Mouse (Mus musculus): ENCODE results near the gene Snf8. TPM values are rescaled to one million over a fixed set of nuclear protein-coding genes. Genes with fewer than 3 reads are reported as not detected.

Gene Snf8
- polyA plus RNA-seq, 1 experiment from 2014 or later: 38.3 TPM

DNA sequence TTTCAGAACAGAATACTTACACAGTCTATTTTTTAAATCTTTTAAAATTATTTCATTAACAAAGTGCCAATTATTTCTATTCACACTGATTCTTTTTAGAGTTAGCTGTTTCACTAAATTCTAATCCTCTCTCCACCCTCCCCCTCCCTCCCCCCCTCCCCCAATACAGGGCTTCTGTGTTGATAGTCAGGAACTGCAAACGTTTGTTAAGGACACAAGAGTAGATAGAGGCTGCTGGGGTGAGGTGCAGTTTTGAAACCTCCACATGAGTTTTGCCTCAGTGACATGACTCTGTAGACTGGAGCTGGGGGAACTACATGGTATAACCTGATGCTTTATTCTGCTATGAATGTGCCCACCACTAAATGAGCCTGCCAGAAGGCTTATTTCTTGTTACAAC lies 25.9 kb upstream of the Snf8 start:
- no peak overlapping the region for H3K27ac ChIP-seq (replicated peaks; ENCODE audit: low read depth, low read length)
- H3K9me3 ChIP-seq (ENCODE audit: control insufficient read depth, low read length): no peaks in the 10 kb centered on the region
- no peak overlapping the region for H3K9ac ChIP-seq (ENCODE audit: low read length)
- no peaks in the 10 kb centered on the region for H3K4me1 ChIP-seq (ENCODE audit: control insufficient read depth, insufficient read depth, low read length)
- H3K27me3 ChIP-seq (ENCODE audit: control insufficient read depth, insufficient read depth, low read length): no peaks in the 10 kb centered on the region
- no peak for DNase-seq (ENCODE audit: low spot score)
- H3K4me2 ChIP-seq (ENCODE audit: low read depth, severe bottlenecking): no peak overlapping the region
- no peak for ATAC-seq (ENCODE audit: insufficient number of reproducible peaks, low FRiP score, low TSS enrichment, low read depth)
- no peaks in the 10 kb centered on the region for H3K36me3 ChIP-seq (ENCODE audit: control insufficient read depth, insufficient read depth, low read length)
- no peak overlapping the region for H3K4me3 ChIP-seq (ENCODE audit: low read depth, low read length)
- 0% methylated on average over 1 of the region's 1 CpGs for WGBS

DNA sequence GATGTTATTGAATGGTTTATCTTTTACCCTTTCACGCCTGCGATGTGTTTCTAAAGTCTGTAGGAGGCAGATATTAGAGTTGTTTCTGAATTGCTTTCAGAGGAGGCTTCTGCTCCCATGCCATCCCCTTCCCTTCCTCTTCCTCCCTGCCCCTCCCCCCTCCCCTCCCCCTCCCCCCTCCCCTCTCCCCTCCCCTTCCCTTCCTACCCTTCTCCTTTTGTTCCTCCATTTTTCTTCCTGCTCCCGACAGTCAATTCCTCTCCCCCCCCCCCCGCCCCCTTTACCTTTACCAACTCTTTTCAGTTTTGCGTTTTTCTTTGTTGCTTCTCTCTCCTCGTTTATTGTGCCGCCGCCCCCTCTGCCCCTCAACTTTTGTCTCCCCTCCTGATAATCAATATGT lies 22.7 kb upstream of the Snf8 start:
- Histone ChIP-seq H3K4me2 (ENCODE audit: low read depth, severe bottlenecking) (no peak overlapping the region), H3K4me1 (ENCODE audit: control insufficient read depth, insufficient read depth, low read length) (no peaks in the 10 kb centered on the region), H3K4me3 (ENCODE audit: low read depth, low read length) (no peak overlapping the region), H3K36me3 (ENCODE audit: control insufficient read depth, insufficient read depth, low read length) (no peaks in the 10 kb centered on the region), H3K9me3 (ENCODE audit: control insufficient read depth, low read length) (no peaks in the 10 kb centered on the region), H3K9ac (ENCODE audit: low read length) (no peak overlapping the region), H3K27ac (replicated peaks; ENCODE audit: low read depth, low read length) (no peak overlapping the region), H3K27me3 (ENCODE audit: control insufficient read depth, insufficient read depth, low read length) (no peaks in the 10 kb centered on the region)
- no peak for DNase-seq (ENCODE audit: low spot score)
- ATAC-seq (ENCODE audit: insufficient number of reproducible peaks, low FRiP score, low TSS enrichment, low read depth): no peak
- 3% methylated on average over 6 of the region's 8 CpGs for WGBS

DNA sequence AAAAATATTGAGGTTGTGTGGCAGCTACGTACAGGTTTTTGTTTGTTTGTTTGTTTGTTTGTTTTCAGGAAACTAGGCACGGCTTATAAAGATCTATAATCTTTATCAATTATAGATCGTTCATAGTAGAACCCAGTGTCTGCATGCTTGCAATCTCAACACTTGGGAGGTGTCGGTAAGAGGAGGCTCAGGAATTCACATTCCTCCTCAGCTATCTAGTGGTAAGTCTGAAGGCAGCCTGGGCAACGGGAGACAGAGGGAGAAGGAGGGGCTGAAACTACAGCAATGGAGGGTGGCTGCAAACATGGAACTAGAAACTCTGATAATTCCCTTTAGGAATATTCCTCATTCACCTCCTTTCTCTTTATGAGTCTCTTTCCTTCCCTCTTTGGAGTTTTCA lies 19.3 kb upstream of the Snf8 start:
- Histone ChIP-seq H3K4me1 (ENCODE audit: control insufficient read depth, insufficient read depth, low read length) (no peaks in the 10 kb centered on the region), H3K9me3 (ENCODE audit: control insufficient read depth, low read length) (no peaks in the 10 kb centered on the region), H3K27me3 (ENCODE audit: control insufficient read depth, insufficient read depth, low read length) (no peaks in the 10 kb centered on the region), H3K9ac (ENCODE audit: low read length) (no peak overlapping the region), H3K4me3 (ENCODE audit: low read depth, low read length) (no peak overlapping the region), H3K27ac (replicated peaks; ENCODE audit: low read depth, low read length) (no peak overlapping the region), H3K36me3 (ENCODE audit: control insufficient read depth, insufficient read depth, low read length) (no peaks in the 10 kb centered on the region), H3K4me2 (ENCODE audit: low read depth, severe bottlenecking) (no peak overlapping the region)
- DNase-seq (ENCODE audit: low spot score): no peak
- WGBS: 36% methylated on average over 5 of the region's 5 CpGs
- ATAC-seq (ENCODE audit: insufficient number of reproducible peaks, low FRiP score, low TSS enrichment, low read depth): no peak

DNA sequence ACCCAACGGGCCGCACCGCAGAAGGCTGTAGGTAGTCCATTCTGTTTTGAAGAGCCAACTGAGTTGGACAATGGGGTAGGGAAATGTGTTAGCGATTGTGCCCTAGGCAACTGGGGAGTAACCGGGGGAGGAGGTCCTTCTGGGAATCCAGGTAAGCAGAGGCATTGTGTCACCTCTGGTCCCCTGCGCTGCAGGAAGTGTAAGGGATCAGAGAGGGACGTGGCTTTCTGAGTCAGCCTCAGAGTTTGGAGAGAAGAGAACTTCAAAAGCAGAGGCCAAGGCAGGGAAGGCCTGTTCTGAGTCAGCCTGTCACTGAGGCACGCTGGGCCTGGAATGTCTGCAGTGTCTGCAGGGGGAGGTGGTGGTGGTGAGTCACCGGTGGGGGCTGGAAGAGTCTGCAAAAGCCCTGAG lies 16.7 kb upstream of the Snf8 start:
- H3K4me1 ChIP-seq (ENCODE audit: control insufficient read depth, insufficient read depth, low read length): no peaks in the 10 kb centered on the region
- no peak overlapping the region for H3K4me2 ChIP-seq (ENCODE audit: low read depth, severe bottlenecking)
- H3K27me3 ChIP-seq (ENCODE audit: control insufficient read depth, insufficient read depth, low read length): no peaks in the 10 kb centered on the region
- ATAC-seq (ENCODE audit: insufficient number of reproducible peaks, low FRiP score, low TSS enrichment, low read depth) (no peak), DNase-seq (ENCODE audit: low spot score) (no peak)
- H3K36me3 ChIP-seq (ENCODE audit: control insufficient read depth, insufficient read depth, low read length): no peaks in the 10 kb centered on the region
- no peak overlapping the region for H3K9ac ChIP-seq (ENCODE audit: low read length)
- H3K27ac ChIP-seq (replicated peaks; ENCODE audit: low read depth, low read length): no peak overlapping the region
- no peaks in the 10 kb centered on the region for H3K9me3 ChIP-seq (ENCODE audit: control insufficient read depth, low read length)
- WGBS: 12% methylated on average over 9 of the region's 9 CpGs
- H3K4me3 ChIP-seq (ENCODE audit: low read depth, low read length): no peak overlapping the region

DNA sequence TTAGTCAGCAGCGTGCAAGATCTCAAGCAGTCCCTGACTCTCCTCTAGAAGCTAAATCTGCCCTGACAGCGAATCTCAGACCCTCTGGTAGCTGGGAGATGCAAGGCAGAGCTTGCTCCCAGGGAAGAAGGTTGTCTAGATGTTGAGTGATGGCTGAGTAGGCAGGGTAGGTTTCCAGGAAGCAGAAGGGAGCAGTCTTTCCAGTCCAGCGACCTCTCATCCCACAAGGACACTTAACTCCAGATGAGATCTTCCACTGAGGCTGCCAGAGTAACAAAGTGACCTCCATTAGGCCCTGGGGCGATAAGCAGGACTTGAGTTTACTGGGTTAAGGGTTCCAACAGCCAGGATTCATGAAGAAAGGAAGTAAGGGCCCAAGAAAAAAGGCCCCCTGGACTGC lies 14.1 kb upstream of the Snf8 start:
- DNase-seq (ENCODE audit: low spot score): no peak
- Histone ChIP-seq H3K27ac (replicated peaks; ENCODE audit: low read depth, low read length) (no peak overlapping the region), H3K27me3 (ENCODE audit: control insufficient read depth, insufficient read depth, low read length) (no peaks in the 10 kb centered on the region), H3K36me3 (ENCODE audit: control insufficient read depth, insufficient read depth, low read length) (no peaks in the 10 kb centered on the region), H3K9ac (ENCODE audit: low read length) (no peak overlapping the region), H3K4me2 (ENCODE audit: low read depth, severe bottlenecking) (no peak overlapping the region), H3K9me3 (ENCODE audit: control insufficient read depth, low read length) (no peaks in the 10 kb centered on the region), H3K4me1 (ENCODE audit: control insufficient read depth, insufficient read depth, low read length) (no peaks in the 10 kb centered on the region), H3K4me3 (ENCODE audit: low read depth, low read length) (no peak overlapping the region)
- WGBS: 62% methylated on average over 4 of the region's 4 CpGs
- ATAC-seq (ENCODE audit: insufficient number of reproducible peaks, low FRiP score, low TSS enrichment, low read depth): no peak

DNA sequence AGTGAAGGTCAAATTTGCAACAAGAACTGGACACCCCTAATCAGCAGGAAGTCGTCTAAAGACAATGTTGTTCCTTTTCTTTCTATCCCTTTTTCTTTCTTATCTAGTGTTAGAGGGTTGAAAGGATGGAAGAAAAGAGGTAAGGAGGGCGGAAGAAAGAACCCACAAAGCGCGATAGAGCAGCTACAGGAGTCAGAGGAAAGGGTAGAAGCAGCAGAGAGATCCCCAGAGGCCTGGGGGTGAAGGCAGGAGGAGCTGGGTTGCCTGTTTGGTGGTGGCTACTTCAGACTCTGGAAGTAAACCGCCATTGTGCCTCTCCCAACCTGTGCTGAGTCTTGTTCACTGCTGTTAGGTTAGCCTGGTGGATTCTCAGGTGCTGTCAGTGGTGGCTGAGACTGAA lies 6.6 kb upstream of the Snf8 start:
- WGBS: 62% methylated on average over 5 of the region's 5 CpGs
- no peak overlapping the region for H3K4me3 ChIP-seq (ENCODE audit: low read depth, low read length)
- DNase-seq (ENCODE audit: low spot score): no peak

DNA sequence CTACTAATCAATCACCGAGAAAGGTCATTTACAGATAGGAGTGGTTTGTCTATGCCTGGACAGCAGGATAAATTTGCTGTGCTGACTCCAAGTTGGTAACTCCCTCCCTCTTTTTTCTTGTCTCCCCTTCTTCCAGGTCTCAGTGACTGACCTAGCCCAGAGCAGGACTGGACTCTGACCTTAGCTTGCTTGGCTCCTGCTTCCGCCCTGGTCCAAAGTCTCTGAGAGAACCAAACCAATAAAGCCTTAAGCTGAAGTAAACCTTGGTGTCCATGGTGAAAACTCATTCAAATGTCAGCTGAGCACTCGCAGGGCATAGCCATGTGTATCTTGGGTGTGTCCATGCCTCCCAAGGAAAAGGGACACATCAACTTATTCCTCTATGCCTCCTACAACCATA lies 4.1 kb upstream of the Snf8 start:
- Histone ChIP-seq H3K9me3 (ENCODE audit: control insufficient read depth, low read length) (no peaks in the 10 kb centered on the region), H3K4me2 (ENCODE audit: low read depth, severe bottlenecking) (no peak overlapping the region), H3K27ac (replicated peaks; ENCODE audit: low read depth, low read length) (no peak overlapping the region), H3K9ac (ENCODE audit: low read length) (no peak overlapping the region), H3K4me3 (ENCODE audit: low read depth, low read length) (no peak overlapping the region), H3K27me3 (ENCODE audit: control insufficient read depth, insufficient read depth, low read length) (no peaks in the 10 kb centered on the region), H3K4me1 (ENCODE audit: control insufficient read depth, insufficient read depth, low read length) (no peaks in the 10 kb centered on the region), H3K36me3 (ENCODE audit: control insufficient read depth, insufficient read depth, low read length) (no peaks in the 10 kb centered on the region)
- ATAC-seq (ENCODE audit: insufficient number of reproducible peaks, low FRiP score, low TSS enrichment, low read depth) (no peak), DNase-seq (ENCODE audit: low spot score) (no peak)
- WGBS: 79% methylated on average over 3 of the region's 3 CpGs

More for the DNA sequence above, 6.6 kb upstream of the Snf8 start:
- Histone ChIP-seq H3K36me3 (ENCODE audit: control insufficient read depth, insufficient read depth, low read length) (no peaks in the 10 kb centered on the region), H3K9me3 (ENCODE audit: control insufficient read depth, low read length) (no peaks in the 10 kb centered on the region), H3K4me1 (ENCODE audit: control insufficient read depth, insufficient read depth, low read length) (no peaks in the 10 kb centered on the region), H3K27me3 (ENCODE audit: control insufficient read depth, insufficient read depth, low read length) (no peaks in the 10 kb centered on the region), H3K4me2 (ENCODE audit: low read depth, severe bottlenecking) (no peak overlapping the region), H3K27ac (replicated peaks; ENCODE audit: low read depth, low read length) (no peak overlapping the region), H3K9ac (ENCODE audit: low read length) (no peak overlapping the region)
- no peak for ATAC-seq (ENCODE audit: insufficient number of reproducible peaks, low FRiP score, low TSS enrichment, low read depth)

DNA sequence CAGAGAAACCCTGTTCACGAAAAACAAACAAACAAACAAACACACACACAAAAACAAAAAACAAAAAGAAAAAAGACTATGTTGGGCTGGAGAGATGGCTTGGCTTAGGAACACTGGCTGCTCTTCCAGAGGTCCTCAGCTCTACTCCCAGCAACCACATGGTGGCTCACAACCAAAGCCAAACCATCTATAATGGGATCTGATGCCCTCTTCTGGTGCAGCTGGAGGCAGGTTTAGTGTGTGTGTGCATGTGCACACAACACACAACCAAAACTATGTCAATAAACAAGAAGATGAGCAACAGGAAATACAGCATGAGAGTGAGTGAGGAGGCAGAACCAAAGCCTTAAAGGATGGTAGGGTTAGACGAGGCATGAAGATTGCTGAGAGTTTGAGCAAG lies 3.0 kb upstream of the Snf8 start:
- H3K9ac ChIP-seq (ENCODE audit: low read length): no peak overlapping the region
- H3K4me3 ChIP-seq (ENCODE audit: low read depth, low read length): no peak overlapping the region
- no peaks in the 10 kb centered on the region for H3K9me3 ChIP-seq (ENCODE audit: control insufficient read depth, low read length)
- H3K27ac ChIP-seq (replicated peaks; ENCODE audit: low read depth, low read length): no peak overlapping the region
- H3K4me2 ChIP-seq (ENCODE audit: low read depth, severe bottlenecking): no peak overlapping the region
- ATAC-seq (ENCODE audit: insufficient number of reproducible peaks, low FRiP score, low TSS enrichment, low read depth) (no peak), DNase-seq (ENCODE audit: low spot score) (no peak)
- 82% methylated on average over 2 of the region's 2 CpGs for WGBS
- H3K27me3 ChIP-seq (ENCODE audit: control insufficient read depth, insufficient read depth, low read length): no peaks in the 10 kb centered on the region
- no peaks in the 10 kb centered on the region for H3K36me3 ChIP-seq (ENCODE audit: control insufficient read depth, insufficient read depth, low read length)
- no peaks in the 10 kb centered on the region for H3K4me1 ChIP-seq (ENCODE audit: control insufficient read depth, insufficient read depth, low read length)

DNA sequence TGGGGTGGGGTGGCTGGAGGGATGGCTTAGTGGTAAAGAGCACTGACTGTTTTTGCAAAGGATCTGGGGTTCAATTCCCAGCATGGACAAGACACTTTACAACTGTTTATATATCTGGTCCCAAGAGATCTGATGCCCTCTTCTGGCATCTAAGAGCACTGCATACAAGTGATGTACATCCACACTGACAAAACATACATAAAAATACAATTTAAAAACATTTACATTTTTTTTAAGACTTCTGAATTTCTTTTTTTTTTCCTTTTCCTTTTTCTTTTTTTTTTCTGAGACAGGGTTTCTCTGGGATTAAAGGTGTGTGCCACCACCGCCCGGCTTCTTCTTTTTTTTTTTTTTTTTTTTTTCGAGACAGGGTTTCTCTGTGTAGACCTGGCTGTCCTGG lies 1.4 kb upstream of the Snf8 start:
- H3K36me3 ChIP-seq (ENCODE audit: control insufficient read depth, insufficient read depth, low read length): no peaks in the 10 kb centered on the region; the same call in 1 of the 2 replicates
- no peak overlapping the region for H3K9ac ChIP-seq (ENCODE audit: low read length)
- H3K9me3 ChIP-seq (ENCODE audit: control insufficient read depth, low read length): no peaks in the 10 kb centered on the region
- no peak for DNase-seq (ENCODE audit: low spot score)
- WGBS: 90% methylated on average over 2 of the region's 3 CpGs
- no peak overlapping the region for H3K4me2 ChIP-seq (ENCODE audit: low read depth, severe bottlenecking)
- no peaks in the 10 kb centered on the region for H3K4me1 ChIP-seq (ENCODE audit: control insufficient read depth, insufficient read depth, low read length)
- no peak for ATAC-seq (ENCODE audit: insufficient number of reproducible peaks, low FRiP score, low TSS enrichment, low read depth)
- no peak overlapping the region for H3K27ac ChIP-seq (replicated peaks; ENCODE audit: low read depth, low read length)
- H3K27me3 ChIP-seq (ENCODE audit: control insufficient read depth, insufficient read depth, low read length): no peaks in the 10 kb centered on the region
- no peak overlapping the region for H3K4me3 ChIP-seq (ENCODE audit: low read depth, low read length)

All from limb, embryonic 11.5 days (tissue).